Mouse (Mus musculus) intestine, embryonic 14.5 days (tissue): ENCODE measurements around the gene Dnajb8. TPM values are rescaled to one million over a fixed set of nuclear protein-coding genes. Genes with fewer than 3 reads are reported as not detected.

Source experiments
- ATAC-seq: fragments of 200-750 bp; cut with Nextera tagmentation; replicated peaks from 2 replicates; pipeline ENCODE4 v1.8.0; 2017; ENCODE audit warnings: low read depth, moderate number of reproducible peaks, moderate TSS enrichment, moderate library complexity; ENCODE audit not compliant: low FRiP score, low TSS enrichment
- DNase-seq: peaks from one replicate; pipeline ENCODE4 v3.0.0-alpha.2; 2018; ENCODE audit warnings: low spot score
- H3K27ac ChIP-seq: fragments of 300-500 bp; sonication (generic); 2 replicates; pipeline ENCODE4 v1.5.1; 2014; ENCODE audit warnings: low read depth, mild to moderate bottlenecking, control low read depth
- H3K27me3 ChIP-seq: fragments of 300-500 bp; sonication (generic); replicated peaks from 2 replicates; pipeline ENCODE4 v1.6.1; 2014; ENCODE audit warnings: low read length, control low read depth; ENCODE audit not compliant: control insufficient read depth, insufficient read depth
- H3K36me3 ChIP-seq: fragments of 300-500 bp; sonication (generic); 2 replicates; pipeline ENCODE4 v1.6.1; 2014; ENCODE audit warnings: low read length, control low read depth; ENCODE audit not compliant: control insufficient read depth, insufficient read depth
- H3K4me1 ChIP-seq: fragments of 300-500 bp; sonication (generic); replicated peaks from 2 replicates; pipeline ENCODE4 v1.6.1; 2014; ENCODE audit warnings: low read length, control low read depth, mixed read lengths; ENCODE audit not compliant: control insufficient read depth, insufficient read depth
- H3K4me2 ChIP-seq: fragments of 300-500 bp; sonication (generic); 2 replicates; pipeline ENCODE4 v1.6.1; 2014; ENCODE audit warnings: low read length
- H3K4me3 ChIP-seq: fragments of 300-500 bp; sonication (generic); 2 replicates; pipeline ENCODE4 v1.5.1; 2014; ENCODE audit warnings: low read depth, low read length, control low read depth, mixed read lengths
- H3K9ac ChIP-seq: fragments of 300-500 bp; sonication (generic); 2 replicates; pipeline ENCODE4 v1.6.1; 2014; ENCODE audit warnings: mild to moderate bottlenecking, low read length
- H3K9me3 ChIP-seq: fragments of 300-500 bp; sonication (generic); 2 replicates; pipeline ENCODE4 v1.6.1; 2016; ENCODE audit warnings: low read length, control low read depth; ENCODE audit not compliant: control insufficient read depth
- WGBS: fragments of 180-500 bp; shearing (Covaris S2); extraction: QIAGEN DNeasy Blood & Tissue Kit; methylation state at CpG from one replicate; pipeline ENCODE4 v1.1.7; 2014; 5-methylcytosine and 5-hydroxymethylcytosine counted together
- polyA plus RNA-seq: library from polyadenylated mRNA; unstranded; fragments of >200 nt; fragmentation: Nextera tagmentation; extraction: Ambion mirVana; gene quantifications from 2 replicates; pipeline ENCODE4 v1.2.1, GENCODE M21; 2014

The Dnajb8 gene
- polyA plus RNA-seq, result not detected in 2 replicates

GRCm38 (mm10) chr6:88221968-88222367, at the start of gene Dnajb8:
Dnajb8 (plus strand) TSS chr6:88222268.
- Histone ChIP-seq H3K9me3 (0 out of 2 replicates have a peak, but pooled peaks cover 3% of the 10 kb centered on the region), H3K4me2 (no peak within 1 kb of the TSS), H3K4me1 (0 out of 2 replicates have a peak, but pooled peaks cover 3% of the 10 kb centered on the region), H3K36me3 (no peaks in the 10 kb centered on the region), H3K27me3 (no peaks in the 10 kb centered on the region), H3K27ac (no peak within 1 kb of the TSS), H3K9ac (no peak within 1 kb of the TSS), H3K4me3 (no peak within 1 kb of the TSS)
- no peak for ATAC-seq
- WGBS, result 53% methylated on average over 10 of the region's 10 CpGs
- no peak for DNase-seq

GRCm38 (mm10) chr6:88174191-88174590, 47.9 kb upstream of the Dnajb8 start:
- WGBS, result 90% methylated on average over 3 of the region's 3 CpGs
- no peaks in the 10 kb centered on the region for H3K27me3 ChIP-seq
- no peak overlapping the region for H3K9ac ChIP-seq
- peaks cover 5% of the 10 kb centered on the region; the same call in 1 of the 2 replicates for H3K9me3 ChIP-seq
- no peaks in the 10 kb centered on the region for H3K4me1 ChIP-seq
- ATAC-seq (no peak), DNase-seq (no peak)
- no peaks in the 10 kb centered on the region for H3K36me3 ChIP-seq
- no peak overlapping the region for H3K27ac ChIP-seq
- no peak overlapping the region for H3K4me3 ChIP-seq
- no peak overlapping the region for H3K4me2 ChIP-seq

- peaks cover 5% of the 10 kb centered on the region; the same call in 1 of the 2 replicates for H3K9me3 ChIP-seq
- no peaks in the 10 kb centered on the region for H3K4me1 ChIP-seq
- H3K36me3 ChIP-seq, result no peaks in the 10 kb centered on the region
- 87% methylated on average over 2 of the region's 2 CpGs for WGBS
- ATAC-seq, result no peak
- no peaks in the 10 kb centered on the region for H3K27me3 ChIP-seq
- DNase-seq, result no peak
- no peak overlapping the region for H3K27ac ChIP-seq
- H3K9ac ChIP-seq, result no peak overlapping the region
- no peak overlapping the region for H3K4me2 ChIP-seq
- no peak overlapping the region for H3K4me3 ChIP-seq
These were observed 47.4 kb upstream of the Dnajb8 start for GRCm38 (mm10) chr6:88174676-88175075.

GRCm38 (mm10) chr6:88184671-88185070, 37.4 kb upstream of the Dnajb8 start:
- ATAC-seq, result no peak
- DNase-seq, result no peak
- peaks cover 26% of the 10 kb centered on the region for H3K27me3 ChIP-seq
- H3K27ac ChIP-seq, result no peak overlapping the region
- H3K9ac ChIP-seq, result no peak overlapping the region
- no peak overlapping the region for H3K4me2 ChIP-seq
- H3K9me3 ChIP-seq, result no peaks in the 10 kb centered on the region
- H3K4me1 ChIP-seq, result no peaks in the 10 kb centered on the region
- no peaks in the 10 kb centered on the region for H3K36me3 ChIP-seq
- no peak overlapping the region for H3K4me3 ChIP-seq
- WGBS, result 70% methylated on average over 4 of the region's 4 CpGs

GRCm38 (mm10) chr6:88188148-88188547, 33.9 kb upstream of the Dnajb8 start:
- no peak for ATAC-seq
- 76% methylated on average over 6 of the region's 6 CpGs for WGBS
- no peak overlapping the region for H3K4me2 ChIP-seq
- peaks cover 61% of the 10 kb centered on the region for H3K27me3 ChIP-seq
- H3K36me3 ChIP-seq, result no peaks in the 10 kb centered on the region
- no peak overlapping the region for H3K9ac ChIP-seq
- no peaks in the 10 kb centered on the region for H3K9me3 ChIP-seq
- no peak overlapping the region for H3K4me3 ChIP-seq
- peaks cover 5% of the 10 kb centered on the region; the same call in 1 of the 2 replicates for H3K4me1 ChIP-seq
- no peak for DNase-seq
- H3K27ac ChIP-seq, result no peak overlapping the region

GRCm38 (mm10) chr6:88189312-88190042, 32.6 kb upstream of the Dnajb8 start:
- H3K9ac ChIP-seq, result no peak overlapping the region

GRCm38 (mm10) chr6:88190043-88190309, 32.1 kb upstream of the Dnajb8 start:
- Histone ChIP-seq H3K27ac (no peak overlapping the region), H3K4me3 (peak overlapping the region; percentile 45), H3K9ac (no peak overlapping the region), H3K4me2 (peak overlapping the region; percentile 72), H3K27me3 (peaks cover 79% of the 10 kb centered on the region), H3K36me3 (no peaks in the 10 kb centered on the region), H3K9me3 (no peaks in the 10 kb centered on the region), H3K4me1 (peaks cover 12% of the 10 kb centered on the region)
- DNase-seq, result no peak
- ATAC-seq, result peak; percentile 1; the same call in 1 of the 2 replicates
- 1% methylated on average over 13 of the region's 13 CpGs for WGBS

More at GRCm38 (mm10) chr6:88189312-88190042, 32.6 kb upstream of the Dnajb8 start:
- ATAC-seq, result peak; percentile 86
- Histone ChIP-seq H3K4me3 (peak overlapping the region; percentile 45), H3K4me2 (peak overlapping the region; percentile 72), H3K9me3 (no peaks in the 10 kb centered on the region), H3K36me3 (no peaks in the 10 kb centered on the region), H3K27me3 (peaks cover 74% of the 10 kb centered on the region), H3K27ac (no peak overlapping the region), H3K4me1 (peaks cover 12% of the 10 kb centered on the region)
- WGBS, result 1% methylated on average over 55 of the region's 56 CpGs
- DNase-seq, result peak; percentile 89

- Histone ChIP-seq H3K4me3 (peak overlapping the region; percentile 45; the same call in 1 of the 2 replicates), H3K27me3 (peaks cover 84% of the 10 kb centered on the region), H3K9ac (no peak overlapping the region), H3K36me3 (no peaks in the 10 kb centered on the region), H3K27ac (no peak overlapping the region), H3K4me2 (peak overlapping the region; percentile 72), H3K9me3 (no peaks in the 10 kb centered on the region), H3K4me1 (peaks cover 12% of the 10 kb centered on the region)
- ATAC-seq, result 0 out of 2 replicates have a peak, but pooled peaks have one; percentile 10
- DNase-seq, result peak; percentile 65
- 4% methylated on average over 49 of the region's 49 CpGs for WGBS
These were observed 31.6 kb upstream of the Dnajb8 start for GRCm38 (mm10) chr6:88190310-88191023.
